Mouse (Mus musculus) embryonic facial prominence, embryonic 14.5 days (tissue): ENCODE data around the gene Homer2. TPM values are rescaled to one million over a fixed set of nuclear protein-coding genes. Genes with fewer than 3 reads are reported as not detected.
A peak's percentile ranks its signal among the peaks of the same experiment; 100 is the strongest.

Source experiments
- ATAC-seq: fragments of 200-750 bp; cut with Nextera tagmentation; 2 replicates; pipeline ENCODE4 v1.8.0; 2017; ENCODE audit warnings: low read depth, moderate number of reproducible peaks, moderate TSS enrichment
- DNase-seq: peaks from one replicate; pipeline ENCODE4 v3.0.0-alpha.2; 2015; ENCODE audit warnings: low spot score
- H3K27ac ChIP-seq: fragments of 300-500 bp; sonication (generic); replicated peaks from 2 replicates; pipeline ENCODE4 v1.5.1; 2014; ENCODE audit warnings: low read depth, mild to moderate bottlenecking, low read length, moderate library complexity
- H3K27me3 ChIP-seq: fragments of 300-500 bp; sonication (generic); replicated peaks from 2 replicates; pipeline ENCODE4 v1.6.1; 2014; ENCODE audit warnings: low read length; ENCODE audit not compliant: control insufficient read depth, insufficient read depth
- H3K36me3 ChIP-seq: fragments of 300-500 bp; sonication (generic); 2 replicates; pipeline ENCODE4 v1.6.1; 2014; ENCODE audit warnings: low read length, mixed read lengths; ENCODE audit not compliant: control insufficient read depth, insufficient read depth
- H3K4me1 ChIP-seq: fragments of 300-500 bp; sonication (generic); 2 replicates; pipeline ENCODE4 v1.6.1; 2014; ENCODE audit warnings: antibody characterized with exemption, low read length; ENCODE audit not compliant: control insufficient read depth, insufficient read depth
- H3K4me2 ChIP-seq: fragments of 300-500 bp; sonication (generic); 2 replicates; pipeline ENCODE4 v1.6.1; 2014; ENCODE audit warnings: low read depth, mild to moderate bottlenecking, low read length, moderate library complexity, mixed read lengths
- H3K4me3 ChIP-seq: fragments of 300-500 bp; sonication (generic); 2 replicates; pipeline ENCODE4 v1.5.1; 2014; ENCODE audit warnings: low read depth, mild to moderate bottlenecking, low read length
- H3K9ac ChIP-seq: fragments of 300-500 bp; sonication (generic); 2 replicates; pipeline ENCODE4 v1.6.1; 2014; ENCODE audit warnings: low read depth, mild to moderate bottlenecking, low read length, moderate library complexity, mixed read lengths
- H3K9me3 ChIP-seq: fragments of 300-500 bp; sonication (generic); 2 replicates; pipeline ENCODE4 v1.6.1; 2016; ENCODE audit warnings: low read length; ENCODE audit not compliant: control insufficient read depth
- WGBS: fragments of 180-500 bp; shearing (Covaris S2); extraction: QIAGEN DNeasy Blood & Tissue Kit; methylation state at CpG from one replicate; pipeline ENCODE4 v1.1.7; 2014; 5-methylcytosine and 5-hydroxymethylcytosine counted together
- polyA plus RNA-seq: library from polyadenylated mRNA; unstranded; fragments of >200 nt; fragmentation: Nextera tagmentation; extraction: Ambion mirVana; gene quantifications from 2 replicates; pipeline ENCODE4 v1.2.1, GENCODE M21; 2014

The Homer2 gene
- polyA plus RNA-seq, 1 experiment from 2014 or later: 25.2 TPM

DNA sequence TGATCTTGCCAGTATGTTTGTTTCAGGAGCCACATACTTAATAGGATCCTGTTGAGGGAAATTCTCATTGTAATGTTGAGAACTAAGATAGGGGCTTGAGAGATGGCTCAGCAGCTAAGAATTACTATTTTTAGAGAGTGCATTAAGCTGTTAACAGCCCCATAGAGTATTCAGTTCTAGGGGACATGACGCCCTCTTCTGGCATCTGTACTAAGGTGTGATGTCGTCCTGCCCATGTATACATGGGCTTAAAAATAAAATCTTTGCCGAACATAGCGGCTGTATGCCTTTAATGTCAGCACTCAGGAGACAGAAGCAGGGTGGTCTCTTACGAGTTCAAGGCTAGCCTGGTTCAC, 136.6 kb downstream of the Homer2 start:
- no peaks in the 10 kb centered on the region for H3K36me3 ChIP-seq
- peaks cover 4% of the 10 kb centered on the region; the same call in 1 of the 2 replicates for H3K4me1 ChIP-seq
- no peak overlapping the region for H3K9ac ChIP-seq
- H3K27me3 ChIP-seq: no peaks in the 10 kb centered on the region
- H3K4me3 ChIP-seq: peak overlapping the region; percentile 81
- WGBS: 7% methylated on average over 5 of the region's 5 CpGs
- no peak overlapping the region for H3K27ac ChIP-seq
- H3K9me3 ChIP-seq: no peaks in the 10 kb centered on the region
- DNase-seq: no peak
- ATAC-seq: peak; percentile 19
- peak overlapping the region; percentile 46 for H3K4me2 ChIP-seq

DNA sequence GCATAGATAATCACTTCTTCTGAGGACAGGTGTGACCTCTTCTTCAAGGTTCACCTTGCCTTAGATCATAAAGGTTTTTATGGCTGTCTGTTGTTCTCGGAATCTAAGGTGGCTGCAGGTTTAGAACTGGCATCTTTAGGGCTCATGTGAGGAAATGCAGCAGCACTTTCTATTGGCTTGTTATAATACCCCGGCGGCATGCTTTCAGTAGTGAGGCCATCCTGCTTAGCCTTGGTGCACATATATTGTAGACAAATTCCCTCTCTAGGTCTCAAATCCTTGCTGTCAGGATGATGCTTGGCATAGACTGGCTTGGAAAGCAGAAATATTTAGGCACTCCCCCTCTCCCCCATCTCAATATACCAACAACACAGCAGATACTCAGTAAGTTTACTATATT, 137.1 kb downstream of the Homer2 start:
- Histone ChIP-seq H3K4me1 (peaks cover 4% of the 10 kb centered on the region; the same call in 1 of the 2 replicates), H3K27ac (no peak overlapping the region), H3K4me3 (no peak overlapping the region), H3K9ac (no peak overlapping the region), H3K36me3 (no peaks in the 10 kb centered on the region), H3K9me3 (no peaks in the 10 kb centered on the region), H3K4me2 (no peak overlapping the region), H3K27me3 (no peaks in the 10 kb centered on the region)
- DNase-seq (no peak), ATAC-seq (no peak)
- WGBS: 95% methylated on average over 3 of the region's 3 CpGs

DNA sequence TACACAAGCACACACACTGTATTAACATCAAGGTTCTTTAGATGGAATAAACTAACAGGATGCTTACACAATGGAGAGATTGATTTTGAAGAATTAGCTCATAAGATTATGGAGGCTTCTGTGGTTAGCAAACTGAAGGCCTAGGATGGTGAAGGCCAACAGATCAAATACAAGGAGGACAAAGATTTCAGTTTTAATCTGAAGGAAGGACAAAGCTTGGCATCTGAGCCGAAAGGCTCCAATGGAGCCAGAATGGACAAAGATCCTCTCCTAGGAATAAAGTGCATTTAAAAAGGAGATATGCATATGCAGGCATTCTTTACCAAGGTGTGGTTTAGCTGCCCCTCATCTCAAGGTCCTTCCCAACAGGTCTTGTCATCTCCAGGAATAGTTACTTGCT, 137.5 kb downstream of the Homer2 start:
- Histone ChIP-seq H3K27me3 (no peaks in the 10 kb centered on the region), H3K4me2 (no peak overlapping the region), H3K27ac (no peak overlapping the region), H3K4me1 (peaks cover 4% of the 10 kb centered on the region; the same call in 1 of the 2 replicates), H3K4me3 (no peak overlapping the region), H3K9me3 (no peaks in the 10 kb centered on the region), H3K36me3 (no peaks in the 10 kb centered on the region), H3K9ac (no peak overlapping the region)
- 100% methylated on average over 1 of the region's 1 CpGs for whole genome bisulfite sequencing
- DNase-seq (no peak), ATAC-seq (no peak)

DNA sequence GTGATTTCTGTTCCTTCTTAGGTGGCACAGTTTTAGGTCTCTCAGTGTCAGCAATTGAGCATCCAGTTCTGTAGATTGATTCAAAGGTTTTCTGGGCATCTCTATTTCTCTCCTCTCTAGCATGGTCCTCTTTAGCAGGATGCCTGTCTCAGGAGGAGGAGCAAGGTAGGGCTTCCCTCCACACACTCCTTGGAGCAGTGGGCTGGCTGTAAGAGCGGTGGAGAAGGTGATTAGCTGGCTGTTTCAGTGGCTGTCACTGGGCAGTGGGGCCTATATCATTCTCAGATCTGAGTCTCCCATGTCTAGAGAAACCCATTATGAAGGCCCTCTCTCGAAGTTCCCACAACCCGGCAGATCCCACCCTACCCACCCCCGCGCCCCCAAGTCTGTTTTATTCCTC, 139.9 kb downstream of the Homer2 start:
- ATAC-seq (no peak), DNase-seq (no peak)
- Histone ChIP-seq H3K4me2 (no peak overlapping the region), H3K4me1 (no peaks in the 10 kb centered on the region), H3K27ac (no peak overlapping the region), H3K36me3 (no peaks in the 10 kb centered on the region), H3K27me3 (no peaks in the 10 kb centered on the region), H3K9me3 (no peaks in the 10 kb centered on the region), H3K4me3 (no peak overlapping the region), H3K9ac (no peak overlapping the region)
- WGBS: 92% methylated on average over 5 of the region's 5 CpGs

DNA sequence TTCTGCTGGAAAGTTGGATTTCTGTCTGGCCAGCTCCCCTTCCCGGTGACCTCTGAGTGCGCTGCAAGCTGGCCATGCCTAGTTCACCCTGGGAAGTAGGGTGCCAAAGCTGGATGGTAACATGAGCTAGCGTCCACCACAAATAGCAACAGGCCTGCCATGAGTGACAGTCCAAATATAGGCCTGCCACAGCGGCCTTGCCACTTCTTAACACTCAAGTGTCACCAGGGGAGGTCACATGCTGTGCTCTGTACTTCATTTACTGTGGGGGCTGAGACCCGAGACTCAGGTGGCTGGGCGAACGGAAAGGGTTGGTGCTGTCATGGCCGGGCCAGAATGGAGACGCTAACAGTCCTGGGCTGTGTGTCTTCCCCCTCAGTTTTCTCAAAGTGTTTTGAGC, 140.4 kb downstream of the Homer2 start, which contains the start of gene Fsd2:
TSS of gene Fsd2 (minus strand) at position 53 of the 400 bp plus-strand sequence.
- Histone ChIP-seq H3K27ac (no peak within 1 kb of the TSS), H3K9me3 (no peaks in the 10 kb centered on the region), H3K9ac (no peak within 1 kb of the TSS), H3K4me2 (no peak within 1 kb of the TSS), H3K36me3 (no peaks in the 10 kb centered on the region), H3K4me3 (no peak within 1 kb of the TSS), H3K4me1 (no peaks in the 10 kb centered on the region), H3K27me3 (no peaks in the 10 kb centered on the region)
- 67% methylated on average over 9 of the region's 9 CpGs for WGBS
- DNase-seq: peak; percentile 24
- no peak for ATAC-seq

DNA sequence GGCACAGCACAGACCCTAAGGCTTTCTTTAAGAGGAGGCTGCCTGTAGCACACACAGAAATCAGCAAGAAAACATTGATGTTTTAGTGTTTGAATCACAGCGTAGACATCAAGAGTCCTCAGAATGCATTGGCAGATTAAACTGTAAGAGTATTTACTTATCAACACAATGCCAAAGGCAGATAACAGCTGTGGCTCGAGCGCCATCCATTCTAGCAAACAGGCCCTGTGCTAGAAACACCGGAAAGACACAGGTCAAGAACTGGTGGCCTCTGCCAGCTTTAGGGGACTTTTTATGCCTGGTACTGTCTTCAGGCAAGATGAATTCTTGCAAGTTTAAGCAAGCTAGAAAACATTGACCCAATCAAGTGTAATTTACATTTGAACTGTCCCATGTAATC, 141.0 kb downstream of the Homer2 start:
- Histone ChIP-seq H3K4me3 (no peak overlapping the region), H3K27me3 (no peaks in the 10 kb centered on the region), H3K27ac (no peak overlapping the region), H3K9me3 (no peaks in the 10 kb centered on the region), H3K4me1 (no peaks in the 10 kb centered on the region), H3K4me2 (no peak overlapping the region), H3K36me3 (no peaks in the 10 kb centered on the region), H3K9ac (no peak overlapping the region)
- DNase-seq (no peak), ATAC-seq (no peak)
- WGBS: 68% methylated on average over 4 of the region's 4 CpGs

DNA sequence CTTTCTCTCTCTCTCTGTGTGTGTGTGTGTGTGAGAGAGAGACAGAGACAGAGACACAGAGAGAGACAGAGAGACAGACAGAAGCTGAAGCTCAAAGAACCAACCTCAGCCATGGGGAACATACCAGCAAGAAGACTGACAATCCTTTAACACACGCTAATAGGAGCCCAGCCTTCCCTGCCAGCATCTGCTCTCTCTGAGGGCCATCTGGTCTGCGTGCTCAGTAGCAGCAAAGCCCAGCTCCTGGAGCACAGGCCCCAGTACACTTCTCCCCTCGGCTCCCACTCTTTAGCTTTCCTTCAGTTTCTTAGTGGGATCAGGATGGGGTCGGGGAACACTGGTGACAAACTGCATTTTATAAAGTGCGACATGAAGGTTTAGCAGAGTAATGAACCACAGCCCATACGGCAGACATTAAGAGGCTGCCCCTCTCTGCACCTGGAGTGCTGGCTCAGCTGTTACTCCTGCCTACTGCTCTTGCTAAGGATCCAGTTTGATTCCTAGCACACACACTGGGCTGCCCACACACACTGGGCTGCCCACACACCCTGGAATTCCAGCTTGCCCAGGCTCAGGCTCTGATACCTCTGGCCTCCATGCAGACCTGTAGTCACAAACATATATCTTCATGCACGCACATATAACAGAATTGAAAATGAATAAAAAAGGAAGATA, 141.8 kb downstream of the Homer2 start:
- Histone ChIP-seq H3K4me3 (no peak overlapping the region), H3K27me3 (no peaks in the 10 kb centered on the region), H3K36me3 (no peaks in the 10 kb centered on the region), H3K4me1 (no peaks in the 10 kb centered on the region), H3K9ac (no peak overlapping the region), H3K4me2 (no peak overlapping the region), H3K27ac (no peak overlapping the region), H3K9me3 (no peaks in the 10 kb centered on the region)
- peak; percentile 45 for DNase-seq
- ATAC-seq: peak; percentile 44; the same call in 1 of the 2 replicates
- 57% methylated on average over 7 of the region's 7 CpGs for WGBS

DNA sequence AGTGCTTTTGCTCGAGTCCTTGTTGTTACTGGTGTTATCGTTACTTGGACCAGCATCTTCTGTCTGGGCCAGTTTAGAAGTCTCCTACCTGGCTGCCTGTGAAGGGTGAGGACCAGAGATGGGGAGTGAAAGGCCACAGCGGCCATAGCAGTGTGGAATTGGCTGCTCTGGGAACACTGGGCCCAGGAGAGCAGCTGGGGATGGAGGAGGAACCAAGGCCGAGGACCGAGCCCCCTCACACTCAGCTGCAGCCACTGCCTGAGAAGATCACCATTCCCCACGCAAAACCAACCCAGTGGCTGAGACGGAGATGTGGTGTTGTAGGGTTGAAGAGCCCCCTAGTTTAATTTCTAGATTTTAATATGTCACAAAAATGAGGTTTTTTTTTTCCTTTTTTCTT, 142.6 kb downstream of the Homer2 start:
- Histone ChIP-seq H3K36me3 (no peaks in the 10 kb centered on the region), H3K27ac (no peak overlapping the region), H3K9me3 (no peaks in the 10 kb centered on the region), H3K4me2 (no peak overlapping the region), H3K9ac (no peak overlapping the region), H3K27me3 (no peaks in the 10 kb centered on the region), H3K4me1 (no peaks in the 10 kb centered on the region), H3K4me3 (no peak overlapping the region)
- ATAC-seq: no peak
- WGBS: 77% methylated on average over 7 of the region's 7 CpGs
- no peak for DNase-seq

DNA sequence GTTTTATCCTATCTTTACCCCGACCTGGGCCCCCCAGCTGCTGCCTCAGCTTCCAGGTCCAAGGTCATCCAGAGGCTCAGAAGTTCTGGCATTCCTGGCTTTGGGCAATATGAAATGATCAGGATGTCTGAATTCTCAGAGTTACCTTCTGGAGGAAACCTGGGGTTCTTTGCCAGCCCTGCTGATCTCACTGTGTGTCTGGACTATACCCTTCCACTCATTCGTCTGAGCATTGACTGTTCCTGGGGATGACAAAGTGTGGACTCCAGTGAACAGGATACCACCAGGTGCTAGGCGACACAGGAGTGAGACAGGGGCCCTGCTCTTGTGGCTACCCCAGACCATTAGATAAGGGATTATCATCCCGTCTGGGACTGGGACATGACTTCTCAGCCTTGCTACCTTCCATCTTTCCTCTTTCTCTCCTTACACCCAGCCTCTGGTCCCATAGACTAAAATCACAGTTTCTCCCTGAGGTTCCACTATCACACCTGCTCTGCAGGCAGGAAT, 143.8 kb downstream of the Homer2 start:
- no peak overlapping the region for H3K27ac ChIP-seq
- DNase-seq (no peak), ATAC-seq (no peak)
- no peak overlapping the region for H3K9ac ChIP-seq
- no peaks in the 10 kb centered on the region for H3K36me3 ChIP-seq
- H3K4me1 ChIP-seq: no peaks in the 10 kb centered on the region
- 83% methylated on average over 4 of the region's 4 CpGs for WGBS
- H3K4me3 ChIP-seq: no peak overlapping the region
- H3K9me3 ChIP-seq: no peaks in the 10 kb centered on the region
- no peaks in the 10 kb centered on the region for H3K27me3 ChIP-seq
- no peak overlapping the region for H3K4me2 ChIP-seq
